ENCODE assay signal across 26 mouse cellular contexts in genomic region chr6:140454388-140454787, GRCm38 (mm10). TPM values are rescaled to one million over a fixed set of nuclear protein-coding genes. Genes with fewer than 3 reads are reported as not detected.
DNase-seq lines count a peak whose midpoint lies in the region; ATAC-seq and TF ChIP-seq lines count a peak whose summit lies in the region.
"Had no signal": no experiment of that assay in that cellular context is flagged by ENCODE, and none has a peak within 500 bp of the region (broad histone marks: within the 10 kb centered on the region; RNA-seq: fewer than 3 reads in every experiment).

No protein-coding gene starts in this region.

- no peak overlapping the region for H3K9ac ChIP-seq in hindbrain, embryonic 16.5 days (ENCODE audit: low read depth, low read length)
- no peak overlapping the region for H3K9ac ChIP-seq in kidney, postnatal 0 days (ENCODE audit: low read depth, low read length)
- H3K9ac ChIP-seq in intestine, embryonic 15.5 days: no peak overlapping the region
- H3K9ac ChIP-seq in intestine, postnatal 0 days (ENCODE audit: low read depth, low read length): no peak overlapping the region
- H3K9ac ChIP-seq: forebrain, embryonic 13.5 days; heart, embryonic 15.5 days; hindbrain, embryonic 14.5 days had no signal

- WGBS in hindbrain, embryonic 16.5 days: 81% methylated on average over 3 of the region's 3 CpGs
- WGBS in hindbrain, embryonic 10.5 days: 94% methylated on average over 3 of the region's 3 CpGs
- WGBS in kidney, postnatal 0 days: 92% methylated on average over 3 of the region's 3 CpGs
- WGBS in intestine, embryonic 15.5 days: 91% methylated on average over 3 of the region's 3 CpGs
- WGBS in intestine, postnatal 0 days: 62% methylated on average over 3 of the region's 3 CpGs

- H3K4me1 ChIP-seq in hindbrain, embryonic 16.5 days (ENCODE audit: control insufficient read depth, insufficient read depth, low read depth, low read length): peaks cover 4% of the 10 kb centered on the region
- H3K4me1 ChIP-seq in hindbrain, embryonic 10.5 days (replicated peaks): no peaks in the 10 kb centered on the region
- no peaks in the 10 kb centered on the region for H3K4me1 ChIP-seq in kidney, postnatal 0 days (replicated peaks; ENCODE audit: insufficient read depth, low read length)
- 0 out of 2 replicates have a peak, but pooled peaks cover 5% of the 10 kb centered on the region for H3K4me1 ChIP-seq in intestine, embryonic 15.5 days (replicated peaks)
- 0 out of 2 replicates have a peak, but pooled peaks cover 6% of the 10 kb centered on the region for H3K4me1 ChIP-seq in intestine, postnatal 0 days (replicated peaks; ENCODE audit: control insufficient read depth, insufficient read depth, low read length)
- H3K4me1 ChIP-seq: forebrain, embryonic 10.5 days had no signal

- TF ChIP-seq CTCF in kidney, postnatal 0 days (IDR thresholded peaks at IDR 0.05; ENCODE audit: low read depth): no peak
- no peak for TF ChIP-seq CTCF in intestine, postnatal 0 days (IDR thresholded peaks at IDR 0.05; ENCODE audit: low read depth)

- no peak overlapping the region for H3K4me3 ChIP-seq in hindbrain, embryonic 16.5 days (ENCODE audit: low read length)
- H3K4me3 ChIP-seq in hindbrain, embryonic 10.5 days: no peak overlapping the region
- H3K4me3 ChIP-seq in kidney, postnatal 0 days (replicated peaks; ENCODE audit: low read depth, low read length): no peak overlapping the region
- H3K4me3 ChIP-seq in intestine, embryonic 15.5 days (replicated peaks): no peak overlapping the region
- H3K4me3 ChIP-seq in intestine, postnatal 0 days (ENCODE audit: low read depth, low read length): no peak overlapping the region
- H3K4me3 ChIP-seq: forebrain, embryonic 10.5 days; forebrain, embryonic 13.5 days; heart, embryonic 15.5 days had no signal

- no peak for DNase-seq in hindbrain, embryonic 10.5 days (ENCODE audit: low spot score)
- no peak for DNase-seq in kidney, postnatal 0 days (ENCODE audit: low spot score)
- DNase-seq in kidney, postnatal 10 days: no peak
- DNase-seq in yolk sac, embryonic 10.5 days (ENCODE audit: low spot score): no peak
- DNase-seq: adrenal gland, postnatal 10 days; adrenal gland, postnatal 36 days; B cell, adult 2 months; cerebellum, adult 18-20 months; cerebellum, adult 9-10 months; cerebellum, postnatal 14 days; gastrocnemius, postnatal 10 days; gastrocnemius, postnatal 36 days; heart, postnatal 10 days; heart, postnatal 36 days had no signal

- H3K4me2 ChIP-seq in hindbrain, embryonic 16.5 days (ENCODE audit: low read length): no peak overlapping the region
- H3K4me2 ChIP-seq in kidney, postnatal 0 days (ENCODE audit: low read length): no peak overlapping the region
- no peak overlapping the region for H3K4me2 ChIP-seq in intestine, embryonic 15.5 days (replicated peaks)
- H3K4me2 ChIP-seq in intestine, postnatal 0 days (replicated peaks; ENCODE audit: low read depth): no peak overlapping the region
- H3K4me2 ChIP-seq: forebrain, embryonic 13.5 days; heart, embryonic 11.5 days; heart, embryonic 15.5 days; hindbrain, embryonic 14.5 days had no signal

- ATAC-seq in hindbrain, embryonic 16.5 days: peak; percentile 5; the same call in 1 of the 2 replicates
- peak; percentile 72; the same call in 1 of the 2 replicates for ATAC-seq in kidney, postnatal 0 days (replicated peaks; ENCODE audit: low FRiP score, low read depth)
- ATAC-seq in intestine, embryonic 15.5 days: peak; percentile 43; the same call in 1 of the 2 replicates
- ATAC-seq in intestine, postnatal 0 days: peak; percentile 38; the same call in 1 of the 2 replicates
- ATAC-seq: forebrain, embryonic 13.5 days; forebrain, embryonic 16.5 days had no signal

- H3K36me3 ChIP-seq in hindbrain, embryonic 16.5 days (ENCODE audit: control insufficient read depth, insufficient read depth, low read length): peaks cover 2% of the 10 kb centered on the region; the same call in 1 of the 2 replicates
- peaks cover 41% of the 10 kb centered on the region for H3K36me3 ChIP-seq in hindbrain, embryonic 10.5 days
- no peaks in the 10 kb centered on the region for H3K36me3 ChIP-seq in kidney, postnatal 0 days (ENCODE audit: insufficient read depth, low read length)
- 0 out of 2 replicates have a peak, but pooled peaks cover 3% of the 10 kb centered on the region for H3K36me3 ChIP-seq in intestine, embryonic 15.5 days
- H3K36me3 ChIP-seq in intestine, postnatal 0 days (ENCODE audit: control insufficient read depth, insufficient read depth): no peaks in the 10 kb centered on the region
- H3K36me3 ChIP-seq: G1E; heart, embryonic 15.5 days had no signal

- H3K27ac ChIP-seq in hindbrain, embryonic 16.5 days (ENCODE audit: low read depth, low read length): no peak overlapping the region
- H3K27ac ChIP-seq in hindbrain, embryonic 10.5 days: no peak overlapping the region
- H3K27ac ChIP-seq in kidney, postnatal 0 days: no peak overlapping the region
- H3K27ac ChIP-seq in intestine, embryonic 15.5 days: no peak overlapping the region
- no peak overlapping the region for H3K27ac ChIP-seq in intestine, postnatal 0 days (ENCODE audit: low read depth, low read length)
- H3K27ac ChIP-seq: forebrain, embryonic 10.5 days; forebrain, embryonic 13.5 days; heart, embryonic 15.5 days; hindbrain, embryonic 14.5 days had no signal

- no peaks in the 10 kb centered on the region for H3K27me3 ChIP-seq in hindbrain, embryonic 16.5 days (replicated peaks; ENCODE audit: control insufficient read depth, insufficient read depth, low read length)
- H3K27me3 ChIP-seq in hindbrain, embryonic 10.5 days (ENCODE audit: insufficient read depth, poor library complexity, severe bottlenecking): no peaks in the 10 kb centered on the region
- no peaks in the 10 kb centered on the region for H3K27me3 ChIP-seq in kidney, postnatal 0 days (ENCODE audit: insufficient read depth, low read length)
- H3K27me3 ChIP-seq in intestine, embryonic 15.5 days (replicated peaks): no peaks in the 10 kb centered on the region
- H3K27me3 ChIP-seq in intestine, postnatal 0 days (replicated peaks; ENCODE audit: control insufficient read depth, insufficient read depth, low read length): no peaks in the 10 kb centered on the region
- H3K27me3 ChIP-seq: CH12.LX; forebrain, embryonic 13.5 days; heart, embryonic 15.5 days; Patski had no signal

- H3K9me3 ChIP-seq in hindbrain, embryonic 16.5 days (ENCODE audit: control insufficient read depth, low read length): no peaks in the 10 kb centered on the region
- no peaks in the 10 kb centered on the region for H3K9me3 ChIP-seq in hindbrain, embryonic 10.5 days
- H3K9me3 ChIP-seq in kidney, postnatal 0 days (replicated peaks; ENCODE audit: low read length): no peaks in the 10 kb centered on the region
- H3K9me3 ChIP-seq in intestine, embryonic 15.5 days: no peaks in the 10 kb centered on the region
- H3K9me3 ChIP-seq in intestine, postnatal 0 days (ENCODE audit: control insufficient read depth): no peaks in the 10 kb centered on the region
- H3K9me3 ChIP-seq: forebrain, embryonic 10.5 days; forebrain, embryonic 13.5 days; heart, embryonic 15.5 days had no signal

RNA-seq across cellular contexts. Expression of gene Plekha5, which starts 30.5 kb away (rescaled TPM):
- 31.2 and 34.9 TPM in 2 replicates for polyA plus RNA-seq in hindbrain, embryonic 16.5 days (2015; fragmentation: Nextera tagmentation; extraction: Ambion mirVana)
- 35.5 and 43.1 TPM in 2 replicates for polyA plus RNA-seq in hindbrain, embryonic 10.5 days (2016; fragmentation: Nextera tagmentation; extraction: Ambion mirVana)
- 39.0 and 40.2 TPM in 2 replicates for polyA plus RNA-seq in kidney, postnatal 0 days (2015; fragmentation: Nextera tagmentation; extraction: Ambion mirVana)
- 40.8 and 43.2 TPM in 2 replicates for polyA plus RNA-seq in intestine, embryonic 15.5 days (2015; fragmentation: Nextera tagmentation; extraction: Ambion mirVana)
- polyA plus RNA-seq in intestine, postnatal 0 days (2015; fragmentation: Nextera tagmentation; extraction: Ambion mirVana): 17.9 and 18.0 TPM in 2 replicates
- polyA plus RNA-seq: G1E had no signal

Comparison
In these comparisons a context has a peak if more than half of its experiments do, and no peak if none do; other contexts are left out.
1. ATAC-seq: peak in every context shown above with its lines; median percentile 72 in kidney, postnatal 0 days; 43 in intestine, embryonic 15.5 days; 38 in intestine, postnatal 0 days; 5 in hindbrain, embryonic 16.5 days.